Mouse (Mus musculus): ENCODE measurements at regions not wholly inside any gene's neighbourhood (a gene's known extent, or its start where the extent isn't known, plus 50 kb on each side); places are given as distances from the start of the nearest gene placed in this dataset.
"Not testable (repeated sequence)": the region's sequence is repeated elsewhere in the genome, so short reads cannot be mapped to it uniquely, and the experiment has no call there.

DNA sequence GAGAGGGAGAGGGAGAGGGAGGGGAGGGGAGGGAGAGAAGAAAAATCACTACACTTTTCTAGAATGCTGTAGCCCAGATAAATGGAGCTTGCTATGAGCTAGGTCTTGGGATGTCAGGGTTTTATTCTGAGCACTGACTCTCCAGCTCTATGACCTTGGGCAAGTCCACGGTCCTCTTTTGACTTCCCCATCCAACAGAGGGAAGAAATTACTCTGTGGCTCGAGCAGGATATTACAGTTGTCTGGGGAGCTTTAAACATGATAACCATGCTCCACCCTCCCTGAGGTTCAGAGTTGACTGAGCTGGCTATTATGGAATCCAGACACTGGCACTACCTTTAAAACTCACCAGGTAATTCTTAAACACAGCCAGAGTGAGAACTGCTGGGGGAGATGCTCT lies 112.6 kb upstream of the Klf4 start:
- no peak for DNase-seq (ENCODE audit: low read depth, low spot score)

DNA sequence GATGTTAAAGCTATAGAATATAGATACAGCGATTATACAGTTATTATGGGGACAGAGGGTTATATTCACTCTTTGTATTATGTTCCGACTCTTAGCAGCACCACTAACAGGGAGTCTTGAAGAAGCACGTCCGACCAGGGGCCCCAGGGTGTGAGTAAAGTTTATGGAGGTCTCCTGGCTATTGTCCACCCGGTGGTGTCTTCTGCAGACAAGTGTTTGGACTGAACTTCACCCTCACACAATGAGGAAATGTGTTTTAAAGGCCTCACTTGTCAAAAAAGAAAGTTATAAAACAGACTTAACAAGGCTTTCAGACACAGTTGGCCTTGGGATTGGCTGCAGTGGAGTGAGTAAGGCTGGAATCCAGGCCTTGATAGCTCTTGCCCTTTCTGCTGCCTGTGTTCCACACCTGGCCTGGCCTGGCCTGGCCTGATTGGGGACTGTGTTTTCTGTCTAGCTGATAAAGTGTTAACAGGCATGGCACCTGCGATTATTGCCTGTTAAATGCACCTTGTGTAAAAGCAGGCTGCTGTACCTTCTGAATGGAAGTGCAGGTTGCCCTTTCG lies 102.8 kb upstream of the Klf4 start:
- no peak for DNase-seq (ENCODE audit: low read depth, low spot score)

DNA sequence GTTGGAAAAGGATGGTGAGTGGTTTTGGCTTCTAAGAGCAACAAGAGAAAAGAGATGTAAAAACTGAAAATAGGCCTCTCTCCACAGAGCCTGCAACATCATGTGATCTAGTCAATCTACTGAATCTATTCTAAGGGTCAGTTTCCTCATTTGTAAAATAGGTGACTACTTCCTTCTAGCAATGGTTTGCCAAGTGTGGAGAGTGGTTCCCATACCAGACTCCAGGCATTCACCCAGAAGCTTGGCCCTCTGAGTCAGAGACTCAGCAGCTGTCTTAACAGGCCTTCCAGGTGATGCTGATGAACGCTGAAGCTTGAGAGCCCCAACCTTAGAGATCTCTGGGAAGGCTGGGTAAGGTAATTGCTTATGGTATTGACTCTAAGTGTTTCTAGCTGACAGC lies 98.9 kb upstream of the Klf4 start:
- DNase-seq (ENCODE audit: low read depth, low spot score): no peak

DNA sequence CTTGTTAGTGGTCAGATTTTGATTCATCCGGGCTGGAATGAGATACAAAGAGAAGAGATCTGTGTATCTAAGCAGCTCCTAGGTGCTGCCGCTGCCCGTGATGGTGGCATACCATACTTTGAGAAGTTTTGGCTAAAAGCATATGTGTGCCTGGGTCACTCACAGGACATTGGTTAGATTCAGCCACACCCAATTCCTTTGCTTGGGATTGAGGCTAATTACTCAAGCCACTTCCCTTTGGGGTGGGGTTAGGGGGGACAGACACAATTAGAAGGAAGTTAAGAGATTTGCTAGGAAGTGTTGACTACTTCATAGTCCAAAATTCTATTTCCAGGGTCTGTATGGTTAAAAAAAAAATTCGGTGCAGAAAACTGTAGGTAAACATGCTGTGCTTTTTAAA lies 97.9 kb upstream of the Klf4 start:
- DNase-seq (ENCODE audit: low read depth, low spot score): not testable (repeated sequence)

DNA sequence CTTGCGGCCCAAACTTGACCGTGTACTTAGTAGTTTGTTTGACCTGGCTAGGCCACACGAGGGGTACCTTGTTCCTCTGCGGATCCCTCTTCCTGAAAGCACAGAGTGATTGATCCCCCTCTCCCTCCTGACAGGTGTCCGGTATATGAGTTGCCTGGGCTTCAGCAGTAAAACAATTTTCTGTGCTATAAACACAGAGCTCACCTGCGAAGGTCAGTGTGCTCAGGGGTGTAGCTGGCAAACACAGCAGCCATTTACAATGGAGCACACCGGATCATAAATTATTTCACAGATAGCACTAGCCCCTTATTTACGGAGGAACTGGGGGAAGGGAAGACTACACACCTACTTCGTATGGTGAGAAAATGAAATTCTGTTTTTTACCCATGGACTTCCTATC lies 92.5 kb upstream of the Klf4 start:
- DNase-seq (ENCODE audit: low read depth, low spot score): no peak

DNA sequence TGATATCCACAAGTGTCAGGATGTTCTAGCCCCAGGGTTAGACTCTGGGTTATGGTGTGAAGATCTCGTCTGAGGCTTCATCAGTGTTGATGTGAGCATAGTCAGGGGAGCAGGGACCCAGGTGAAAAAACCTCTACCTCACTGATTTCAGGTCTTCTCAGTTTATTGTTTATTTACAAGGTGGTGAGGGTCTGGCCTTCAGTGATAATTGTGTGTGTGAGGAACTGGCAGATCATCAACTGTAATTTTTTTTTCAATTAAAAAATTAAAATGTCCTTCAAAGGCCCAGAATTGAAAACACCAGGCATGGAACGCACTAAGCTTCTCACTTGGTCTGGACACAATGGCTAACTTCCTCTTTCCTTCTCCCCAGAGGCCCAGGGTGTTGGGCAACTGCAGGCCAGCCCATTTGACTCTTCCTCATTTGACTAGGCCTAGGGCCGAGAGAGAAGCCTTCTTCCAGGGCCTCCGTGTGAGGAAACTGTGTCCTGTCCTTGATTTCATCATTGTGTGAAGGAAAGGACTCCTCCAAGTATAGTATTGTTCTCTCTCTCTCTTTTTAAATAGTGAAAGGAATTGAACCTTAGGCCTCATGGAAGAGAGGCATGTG lies 91.0 kb upstream of the Klf4 start:
- DNase-seq (ENCODE audit: low read depth, low spot score): no peak

DNA sequence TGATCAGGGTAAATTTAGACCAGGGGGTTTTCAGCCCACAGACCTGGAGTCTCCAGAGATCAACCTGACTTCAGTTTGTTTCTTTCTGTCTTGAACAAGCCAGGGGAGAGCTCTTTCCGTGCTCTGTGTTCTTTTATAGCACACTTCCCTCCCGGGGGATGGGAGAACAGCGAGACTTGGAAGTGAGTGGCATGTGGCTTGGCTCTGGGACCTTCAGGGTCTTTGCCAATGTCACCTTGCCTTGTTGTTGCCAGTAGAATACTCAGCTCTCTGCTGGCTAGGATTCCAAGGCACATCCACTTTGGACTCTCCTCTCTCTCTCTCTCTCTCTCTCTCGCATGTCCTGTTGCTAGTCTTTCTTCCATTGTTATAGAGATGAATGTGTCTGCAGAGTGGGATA lies 90.4 kb upstream of the Klf4 start:
- no peak for DNase-seq (ENCODE audit: low read depth, low spot score)

DNA sequence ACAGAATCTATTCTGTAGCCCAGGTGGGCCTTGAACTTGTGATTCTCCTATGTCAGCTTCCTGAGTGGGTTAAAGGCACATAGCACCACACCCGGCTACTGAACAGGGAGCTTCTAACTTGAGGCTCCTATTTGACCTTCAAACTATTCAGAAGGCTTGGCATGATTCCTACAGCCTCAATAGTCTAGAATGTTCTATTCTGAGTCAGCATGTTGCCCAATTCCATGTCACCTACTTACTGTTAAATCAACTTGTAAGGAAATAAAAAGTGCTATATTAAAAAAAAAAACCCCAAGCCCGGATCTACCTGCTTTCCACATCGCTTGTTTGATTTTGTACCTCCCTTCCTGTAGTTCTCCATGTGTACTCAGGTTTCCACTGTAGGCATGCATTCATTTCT lies 87.6 kb upstream of the Klf4 start:
- DNase-seq (ENCODE audit: low read depth, low spot score): no peak

DNA sequence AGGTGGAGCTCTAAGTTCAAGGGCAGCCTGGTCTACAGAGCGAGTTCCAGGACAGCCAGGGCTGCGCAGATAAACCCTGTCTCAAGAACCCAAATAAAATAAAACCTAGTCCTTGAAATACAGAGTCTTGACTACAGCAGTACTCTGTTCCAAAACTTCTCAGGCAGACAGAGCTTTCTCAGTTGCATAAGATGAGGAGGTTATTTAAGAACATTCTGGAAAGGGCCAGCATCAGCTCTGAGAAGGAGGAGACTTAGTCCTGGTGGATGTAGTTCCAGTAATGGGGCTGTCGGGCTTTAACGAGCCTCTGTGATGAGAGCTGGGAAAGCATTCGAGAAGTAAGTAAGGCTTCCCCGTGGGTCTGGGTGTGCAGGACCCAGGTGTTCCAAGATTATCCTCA lies 83.5 kb upstream of the Klf4 start:
- no peak for DNase-seq (ENCODE audit: low read depth, low spot score)

DNA sequence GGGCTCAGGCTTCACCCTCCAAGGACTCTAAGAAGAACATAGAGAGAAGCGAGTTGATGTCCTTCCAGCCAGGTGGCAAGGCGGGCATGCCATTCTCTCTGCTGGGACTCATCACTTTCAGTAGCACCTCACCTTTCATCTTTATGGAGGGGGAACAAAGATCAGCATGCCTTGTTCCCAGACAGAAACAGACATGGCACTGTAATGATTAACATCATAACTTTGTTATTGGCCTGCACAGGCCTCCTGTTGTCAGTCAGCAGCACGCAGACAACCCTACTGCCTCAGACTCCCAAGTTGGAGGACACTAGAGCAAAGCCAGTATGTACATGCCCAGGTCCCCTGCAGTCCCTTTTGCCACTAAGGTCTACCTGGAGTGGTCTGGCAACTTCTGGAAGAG lies 81.3 kb upstream of the Klf4 start:
- no peak for DNase-seq (ENCODE audit: low read depth, low spot score)

DNA sequence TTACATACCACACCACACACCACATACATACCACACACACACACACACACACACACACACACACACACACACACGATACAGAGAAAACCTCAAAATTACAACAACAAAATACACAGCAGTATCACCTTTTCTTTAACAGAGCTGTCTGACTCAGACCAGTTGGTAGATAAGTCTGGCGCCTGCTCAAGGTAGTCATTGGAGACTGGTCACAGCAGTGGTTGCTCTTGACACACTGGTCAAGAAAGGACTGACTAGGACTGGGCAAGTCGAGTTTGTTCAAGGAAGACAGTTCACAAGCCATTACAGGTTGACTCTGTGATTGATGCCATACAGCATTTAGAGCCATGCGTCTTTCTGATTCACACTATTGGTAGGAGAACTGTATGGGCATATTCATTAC lies 78.7 kb upstream of the Klf4 start:
- DNase-seq (ENCODE audit: low read depth, low spot score): no peak

DNA sequence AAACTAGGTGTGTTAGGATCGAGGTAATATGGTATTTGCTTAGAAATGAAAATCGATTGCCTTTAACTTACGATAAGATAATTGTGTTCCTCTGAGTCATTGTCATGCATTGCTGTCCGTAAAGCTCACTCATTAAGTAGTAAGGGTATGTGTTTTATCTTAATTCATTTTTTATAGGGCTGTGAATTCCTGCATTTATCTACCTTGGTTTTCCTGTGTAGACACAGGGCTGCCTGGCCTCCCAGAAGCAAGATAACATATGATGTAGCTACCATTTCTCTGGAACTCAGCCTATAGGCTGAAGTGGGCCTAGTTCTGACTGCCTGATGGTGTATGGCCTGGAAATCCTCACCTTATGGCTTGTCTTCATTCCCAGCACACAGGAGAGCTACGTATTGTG lies 76.9 kb upstream of the Klf4 start:
- DNase-seq (ENCODE audit: low read depth, low spot score): no peak

DNA sequence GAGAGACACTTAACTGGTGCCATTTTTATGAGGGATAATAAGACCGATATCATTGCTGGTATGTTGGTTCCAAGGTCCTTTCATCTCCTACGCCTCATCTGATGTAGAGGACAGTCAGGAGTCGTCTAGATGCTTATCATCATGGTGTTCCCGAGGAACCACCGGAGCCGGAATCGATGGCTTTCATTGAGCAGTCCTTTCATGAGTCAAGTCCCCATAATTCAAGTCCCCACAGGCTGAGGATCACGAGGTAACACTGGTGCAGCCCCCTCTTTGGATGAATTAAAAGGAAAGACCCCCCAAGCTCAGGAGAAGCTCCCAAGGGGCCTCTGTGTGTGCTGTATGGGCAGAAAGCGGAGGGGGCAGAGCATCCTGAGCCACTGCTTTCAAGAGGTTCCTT lies 73.3 kb upstream of the Klf4 start:
- DNase-seq (ENCODE audit: low read depth, low spot score): no peak

DNA sequence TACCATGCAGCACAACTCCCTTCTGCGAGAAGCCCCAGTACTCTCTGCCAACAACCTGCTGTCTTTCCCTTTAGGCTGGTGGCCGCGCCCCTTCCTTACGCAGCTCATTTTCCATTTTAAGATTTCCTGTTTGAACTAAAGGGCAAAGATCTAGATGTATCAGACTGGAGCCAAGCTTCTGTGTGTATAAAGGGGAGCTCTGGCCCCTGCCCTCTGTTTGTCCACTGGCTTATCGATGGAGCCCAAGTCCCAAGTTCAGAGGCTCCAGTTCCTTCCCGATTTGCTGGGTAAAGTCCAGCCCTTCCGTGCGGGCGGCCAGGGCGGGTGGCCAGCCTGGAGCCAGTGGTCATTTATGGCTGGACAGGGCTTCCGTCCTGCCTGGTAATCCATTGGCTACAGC lies 72.6 kb upstream of the Klf4 start:
- no peak for DNase-seq (ENCODE audit: low read depth, low spot score)

DNA sequence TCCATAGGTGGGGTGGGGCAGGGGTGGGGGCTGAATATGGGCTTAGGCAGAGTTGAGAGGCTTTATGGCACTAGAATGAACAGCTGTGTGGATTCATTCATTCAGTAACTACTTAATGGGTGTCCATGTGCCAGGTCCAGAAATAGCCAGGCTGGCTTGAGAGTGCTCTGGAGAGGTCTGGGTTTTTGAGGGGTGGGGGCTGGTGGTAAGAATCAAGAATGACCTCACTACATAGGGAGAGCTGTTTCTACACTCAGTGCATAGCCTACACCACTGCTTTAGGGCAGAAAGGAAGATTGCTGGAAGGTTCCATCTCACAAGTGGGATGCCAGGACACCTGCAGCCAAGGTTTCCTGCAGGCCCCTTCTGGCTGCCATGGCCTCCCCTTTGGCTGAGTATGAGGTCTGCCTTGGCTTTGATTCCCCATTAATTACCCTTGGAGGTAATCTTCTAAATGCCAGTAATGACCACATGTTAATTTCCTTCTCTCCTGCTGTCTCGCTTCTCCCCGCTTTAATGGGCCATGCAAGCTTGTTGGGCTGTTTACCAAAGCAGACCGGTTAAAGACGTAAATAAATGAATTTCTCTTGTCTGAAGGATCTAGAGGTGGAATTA lies 71.7 kb upstream of the Klf4 start:
- no peak for DNase-seq (ENCODE audit: low read depth, low spot score)

DNA sequence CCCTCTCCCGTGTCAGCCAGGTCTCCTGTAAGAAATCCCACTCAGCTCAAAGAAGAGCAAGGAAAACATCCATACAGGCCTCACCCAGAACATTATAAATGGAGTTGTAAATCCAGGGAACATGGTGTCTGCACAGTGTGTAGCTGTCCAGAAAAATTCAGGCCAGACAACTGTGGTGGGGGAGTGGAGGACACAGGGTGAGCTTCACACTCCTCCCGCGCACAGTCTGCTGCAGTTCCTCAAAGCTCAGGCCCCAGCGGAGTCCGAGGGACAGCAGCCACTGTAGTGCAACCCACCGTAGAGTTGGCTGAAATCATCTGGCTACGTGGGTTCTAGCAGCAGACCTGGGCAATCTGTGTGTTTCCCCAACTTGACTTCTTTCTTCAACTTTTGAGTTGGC lies 62.9 kb upstream of the Klf4 start:
- no peak for DNase-seq (ENCODE audit: low read depth, low spot score)

DNA sequence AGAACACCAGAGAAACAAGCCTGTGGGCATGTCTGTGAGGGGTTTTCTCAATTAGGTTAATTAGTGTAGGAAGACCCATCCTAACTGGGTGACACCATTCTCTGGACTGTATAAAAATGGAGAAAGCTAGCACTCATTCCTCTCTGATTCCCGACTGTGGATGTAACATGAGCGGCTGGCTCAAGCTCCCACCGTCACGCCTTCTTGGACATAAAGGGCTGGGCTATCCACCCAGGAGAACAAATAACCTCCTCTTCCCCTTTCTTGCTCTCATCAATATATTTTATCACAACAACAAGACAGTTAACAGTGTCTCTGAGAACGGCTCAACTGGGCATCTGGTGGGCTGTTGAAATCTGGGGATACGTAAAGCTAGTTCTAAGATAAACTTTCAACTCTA lies 62.4 kb upstream of the Klf4 start:
- DNase-seq (ENCODE audit: low read depth, low spot score): no peak

DNA sequence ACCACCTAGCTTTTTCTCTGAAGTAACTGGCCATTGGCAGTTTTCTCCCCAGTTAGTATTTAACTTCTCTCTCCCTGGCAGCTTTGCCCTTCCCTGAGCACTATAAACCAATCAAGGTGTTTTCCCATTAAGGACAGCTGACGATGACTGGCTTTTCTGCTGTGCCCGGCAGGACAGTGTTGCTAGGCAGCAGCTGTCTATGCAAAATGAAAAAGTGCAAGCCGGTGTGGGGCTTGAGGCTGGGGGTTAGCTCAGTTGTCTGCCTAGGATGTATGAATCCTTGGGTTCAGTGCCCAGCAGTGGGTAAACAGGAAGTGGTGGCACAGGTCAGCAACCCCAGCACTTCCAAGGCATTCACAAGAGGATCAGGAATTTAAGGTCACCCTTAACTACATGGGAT lies 60.9 kb upstream of the Klf4 start:
- no peak for DNase-seq (ENCODE audit: low read depth, low spot score)

DNA sequence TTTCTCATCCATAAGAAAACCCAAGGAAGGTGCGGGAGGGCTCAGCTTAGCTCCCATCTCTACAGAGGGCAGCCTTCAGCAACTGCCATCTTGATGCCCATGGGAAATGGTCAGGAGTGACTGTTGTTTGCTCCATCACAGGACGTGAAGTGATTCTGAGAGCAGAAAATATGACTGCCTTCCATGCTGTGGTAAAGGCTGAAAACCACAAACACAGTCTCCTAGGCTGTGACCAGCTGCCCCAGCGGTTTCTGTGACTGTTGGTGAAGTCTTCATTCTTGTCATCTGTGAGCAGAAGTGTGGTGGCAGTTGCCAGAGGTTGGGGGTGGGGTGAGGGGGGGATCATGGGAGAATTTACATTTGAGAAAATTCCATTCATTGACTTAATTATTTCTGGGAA lies 53.9 kb upstream of the Klf4 start:
- no peak for DNase-seq (ENCODE audit: low read depth, low spot score)

DNA sequence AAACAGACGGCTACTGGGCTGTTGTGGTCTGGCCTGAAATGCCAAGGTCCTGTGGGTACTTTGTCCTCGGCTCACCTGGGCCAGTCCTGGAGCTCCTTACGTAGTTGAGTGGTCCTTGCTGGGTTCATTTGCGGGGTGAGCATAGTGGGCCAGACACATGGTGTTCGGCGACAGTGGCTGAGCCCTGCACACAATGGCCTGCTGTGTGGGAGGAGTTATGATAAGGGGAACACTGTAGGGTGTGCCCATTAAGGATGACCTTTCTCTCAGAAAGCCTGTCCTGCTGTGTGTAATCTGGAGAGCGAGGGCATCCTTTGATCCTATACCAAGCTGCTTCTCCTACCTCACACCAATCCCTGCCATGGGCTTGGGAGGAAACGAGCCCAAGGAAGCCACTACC lies 51.3 kb upstream of the Klf4 start:
- no peak for DNase-seq (ENCODE audit: low read depth, low spot score)
